Mouse (Mus musculus) liver, embryonic 13.5 days (tissue): ENCODE measurements around the gene Cyb5r3. TPM values are rescaled to one million over a fixed set of nuclear protein-coding genes. Genes with fewer than 3 reads are reported as not detected.
A peak's percentile ranks its signal among the peaks of the same experiment; 100 is the strongest.

ENCODE experiments used
- ATAC-seq: fragments of 200-750 bp; cut with Nextera tagmentation; 2 replicates; pipeline ENCODE4 v1.8.0; 2017; ENCODE audit warnings: low read depth, mild to moderate bottlenecking, moderate number of reproducible peaks, moderate library complexity
- DNase-seq: peaks from one replicate; pipeline ENCODE4 v3.0.0; 2022
- H3K27ac ChIP-seq: fragments of 300-500 bp; sonication (generic); 2 replicates; pipeline ENCODE4 v1.5.1; 2015; ENCODE audit warnings: moderate library complexity, mild to moderate bottlenecking, inconsistent platforms
- H3K27me3 ChIP-seq: fragments of 300-500 bp; sonication (generic); 2 replicates; pipeline ENCODE4 v1.6.1; 2015; ENCODE audit warnings: mild to moderate bottlenecking, inconsistent platforms
- H3K36me3 ChIP-seq: fragments of 300-500 bp; sonication (generic); 2 replicates; pipeline ENCODE4 v1.6.1; 2015; ENCODE audit warnings: mild to moderate bottlenecking, inconsistent platforms
- H3K4me1 ChIP-seq: fragments of 300-500 bp; sonication (generic); replicated peaks from 2 replicates; pipeline ENCODE4 v1.6.1; 2015; ENCODE audit warnings: inconsistent platforms
- H3K4me2 ChIP-seq: fragments of 300-500 bp; sonication (generic); 2 replicates; pipeline ENCODE4 v1.6.1; 2015; ENCODE audit warnings: inconsistent platforms, mild to moderate bottlenecking, moderate library complexity
- H3K4me3 ChIP-seq: fragments of 300-500 bp; sonication (generic); replicated peaks from 2 replicates; pipeline ENCODE4 v1.5.1; 2015; ENCODE audit warnings: mild to moderate bottlenecking, inconsistent platforms
- H3K9ac ChIP-seq: fragments of 300-500 bp; sonication (generic); 2 replicates; pipeline ENCODE4 v1.6.1; 2015; ENCODE audit warnings: mild to moderate bottlenecking, inconsistent platforms
- H3K9me3 ChIP-seq: fragments of 300-500 bp; sonication (generic); replicated peaks from 2 replicates; pipeline ENCODE4 v1.6.1; 2016; ENCODE audit warnings: inconsistent platforms
- WGBS: fragments of 180-500 bp; shearing (Covaris S2); methylation state at CpG from one replicate; pipeline ENCODE4 v1.1.7; 2015; ENCODE audit not compliant: insufficient replicate concordance; 5-methylcytosine and 5-hydroxymethylcytosine counted together
- polyA plus RNA-seq: library from polyadenylated mRNA; unstranded; fragments of >200 nt; fragmentation: Nextera tagmentation; extraction: Ambion mirVana; gene quantifications from 2 replicates; pipeline ENCODE4 v1.2.1, GENCODE M21; 2015

Gene Cyb5r3
- polyA plus RNA-seq, 1 experiment from 2014 or later: 110 TPM

DNA sequence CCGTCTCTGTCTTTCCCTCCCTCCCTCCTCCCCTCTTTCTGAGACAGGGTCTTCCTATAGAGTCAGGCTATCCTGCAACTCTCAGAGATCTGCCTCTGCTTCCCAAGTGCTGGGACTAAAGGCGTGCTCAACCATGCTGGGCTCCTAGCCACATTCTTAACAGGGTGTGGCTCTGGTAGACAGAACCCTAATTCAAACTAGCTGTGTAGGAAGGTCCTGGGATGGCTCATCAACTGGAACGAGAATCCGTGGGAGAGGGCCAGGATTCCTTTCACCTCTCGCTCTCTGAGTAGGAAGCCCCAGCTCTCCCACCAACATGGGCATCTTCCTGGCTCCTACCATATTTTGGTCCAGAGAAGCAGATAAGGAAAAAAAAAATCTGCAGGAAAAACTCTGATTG lies 10.0 kb upstream of the Cyb5r3 start:
- DNase-seq: no peak
- Histone ChIP-seq H3K9ac (peak overlapping the region; percentile 33; the same call in 1 of the 2 replicates), H3K36me3 (no peaks in the 10 kb centered on the region), H3K27ac (peak overlapping the region; percentile 24; the same call in 1 of the 2 replicates), H3K27me3 (no peaks in the 10 kb centered on the region), H3K9me3 (no peaks in the 10 kb centered on the region), H3K4me3 (no peak overlapping the region), H3K4me1 (peaks cover 18% of the 10 kb centered on the region), H3K4me2 (peak overlapping the region; percentile 7; the same call in 1 of the 2 replicates)
- 57% methylated on average over 5 of the region's 5 CpGs for WGBS
- no peak for ATAC-seq

DNA sequence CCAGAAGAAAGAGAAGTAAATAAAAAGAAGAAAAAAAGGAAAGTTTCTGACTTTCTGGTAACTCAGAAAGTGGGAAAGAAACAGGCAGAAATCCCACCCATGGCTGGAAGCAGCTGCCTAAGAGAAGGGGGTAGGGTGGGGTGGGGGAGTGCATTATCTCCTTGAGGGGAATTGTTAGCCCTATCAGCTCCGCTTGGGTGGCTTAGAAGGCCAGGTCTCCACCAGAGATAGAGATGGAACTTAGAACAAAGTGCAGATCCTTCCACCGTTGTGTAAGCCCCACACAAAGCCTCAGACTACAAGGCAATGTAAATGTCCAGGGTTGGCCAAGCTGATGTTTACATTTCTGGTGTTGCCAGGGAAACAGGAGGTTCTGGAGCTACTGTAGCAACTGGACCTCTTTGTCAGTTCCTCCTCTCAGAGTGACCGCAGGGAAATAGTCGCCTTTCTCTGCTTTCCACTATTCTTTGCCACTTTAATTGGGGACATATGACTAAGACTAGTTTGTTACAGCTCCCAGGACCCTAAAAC lies 9.5 kb upstream of the Cyb5r3 start:
- Histone ChIP-seq H3K27me3 (no peaks in the 10 kb centered on the region), H3K4me3 (no peak overlapping the region), H3K27ac (peak overlapping the region; percentile 24; the same call in 1 of the 2 replicates), H3K36me3 (no peaks in the 10 kb centered on the region), H3K9me3 (no peaks in the 10 kb centered on the region), H3K4me2 (peak overlapping the region; percentile 7; the same call in 1 of the 2 replicates), H3K9ac (peak overlapping the region; percentile 33; the same call in 1 of the 2 replicates), H3K4me1 (peaks cover 18% of the 10 kb centered on the region)
- 27% methylated on average over 4 of the region's 4 CpGs for WGBS
- ATAC-seq (peak; percentile 80), DNase-seq (no peak)

DNA sequence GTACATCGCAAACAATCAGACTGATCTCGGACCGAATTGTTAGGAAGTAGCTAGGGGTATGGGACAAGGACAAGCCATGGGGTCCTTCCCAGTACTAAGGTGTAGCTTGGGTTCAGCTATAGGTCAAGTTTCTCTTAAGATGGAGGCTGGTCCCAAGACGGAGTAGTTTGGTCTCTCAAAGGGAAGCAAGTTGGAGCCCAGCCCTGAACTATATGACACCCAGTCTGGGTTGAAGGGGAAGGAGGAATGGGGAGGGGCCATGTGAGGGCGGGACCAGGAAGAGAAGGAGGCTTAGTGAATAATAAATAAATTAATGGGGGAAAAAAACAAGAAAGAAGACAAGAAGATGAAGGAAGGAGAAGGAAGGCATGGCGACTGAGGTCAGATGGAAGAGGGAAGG lies 7.6 kb upstream of the Cyb5r3 start:
- ATAC-seq (no peak), DNase-seq (no peak)
- H3K27me3 ChIP-seq: no peaks in the 10 kb centered on the region
- no peaks in the 10 kb centered on the region; the same call in 1 of the 2 replicates for H3K36me3 ChIP-seq
- no peaks in the 10 kb centered on the region for H3K9me3 ChIP-seq
- peaks cover 23% of the 10 kb centered on the region for H3K4me1 ChIP-seq
- no peak overlapping the region for H3K27ac ChIP-seq
- H3K4me3 ChIP-seq: no peak overlapping the region
- WGBS: 75% methylated on average over 6 of the region's 6 CpGs
- no peak overlapping the region for H3K9ac ChIP-seq
- H3K4me2 ChIP-seq: no peak overlapping the region

DNA sequence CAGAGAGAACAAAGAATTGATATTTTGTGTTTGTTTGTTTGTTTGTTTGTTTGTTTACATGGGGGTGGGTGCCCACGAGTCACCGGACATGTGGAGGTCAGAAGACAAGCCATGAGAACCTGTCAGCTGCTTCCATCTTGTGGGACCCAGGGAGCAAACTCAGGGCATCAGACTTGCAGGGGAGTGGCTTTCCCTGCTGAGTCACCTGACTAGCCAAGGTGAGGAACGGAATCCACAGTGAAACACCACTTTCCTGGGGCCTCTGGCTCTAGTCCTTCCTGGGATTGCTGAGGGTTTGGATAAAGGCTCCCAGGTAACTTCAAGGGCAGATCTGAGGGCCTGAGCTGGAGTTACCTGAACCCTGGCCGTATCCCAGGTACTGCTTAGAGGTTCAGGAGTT lies 4.3 kb upstream of the Cyb5r3 start:
- no peak for DNase-seq
- H3K27ac ChIP-seq: no peak overlapping the region
- no peak overlapping the region for H3K4me2 ChIP-seq
- no peak for ATAC-seq
- H3K9ac ChIP-seq: no peak overlapping the region
- H3K4me1 ChIP-seq: peaks cover 31% of the 10 kb centered on the region
- H3K4me3 ChIP-seq: no peak overlapping the region
- no peaks in the 10 kb centered on the region for H3K27me3 ChIP-seq
- H3K9me3 ChIP-seq: no peaks in the 10 kb centered on the region
- peaks cover 6% of the 10 kb centered on the region; the same call in 1 of the 2 replicates for H3K36me3 ChIP-seq
- WGBS: 77% methylated on average over 4 of the region's 4 CpGs

DNA sequence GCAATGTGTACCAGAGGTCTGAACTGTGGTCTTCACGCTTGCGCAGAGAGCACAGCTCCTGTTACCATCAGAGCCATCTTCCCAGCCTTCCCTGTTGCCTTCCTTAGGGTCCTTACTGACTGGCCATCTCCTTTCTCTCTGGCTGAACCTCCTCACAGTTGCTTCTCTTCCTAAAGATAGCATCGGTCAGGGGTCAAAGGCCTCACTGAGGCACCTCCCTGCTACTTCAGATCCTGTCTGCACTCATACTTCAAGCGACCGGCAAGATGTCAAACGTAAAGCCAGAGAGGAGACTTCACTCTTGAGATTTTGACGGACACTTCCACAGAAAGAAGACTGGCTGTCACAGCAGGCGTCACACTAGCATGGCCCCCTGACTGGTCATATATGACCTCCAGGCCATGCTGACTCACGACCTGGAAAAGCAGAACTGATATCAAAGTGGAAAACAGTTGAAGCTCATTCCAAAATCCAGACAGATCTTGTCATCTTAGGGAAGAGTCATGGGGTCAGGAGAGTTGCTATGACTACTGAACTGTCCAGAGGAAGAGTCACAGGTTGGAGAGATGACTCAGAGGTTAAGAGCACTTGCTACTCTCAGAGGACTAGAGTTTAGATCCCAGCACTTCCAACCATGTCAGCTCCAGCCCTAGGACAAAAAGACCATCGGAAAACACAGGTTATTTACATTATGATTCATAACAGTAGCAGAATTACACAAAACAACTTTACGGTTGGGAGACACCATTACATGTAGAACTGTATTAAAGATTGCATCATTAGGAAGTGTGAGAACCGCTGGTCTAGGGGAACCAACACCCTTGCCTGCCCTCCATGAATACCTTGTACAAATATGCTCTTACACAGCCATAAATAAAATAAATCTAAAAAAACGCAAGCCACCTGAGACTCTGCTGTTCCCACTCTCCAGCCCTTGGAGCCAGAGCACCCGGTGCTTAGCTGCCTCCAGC lies 1.8 kb upstream of the Cyb5r3 start:
- no peaks in the 10 kb centered on the region for H3K9me3 ChIP-seq
- no peak overlapping the region for H3K9ac ChIP-seq
- 80% methylated on average over 14 of the region's 14 CpGs for WGBS
- H3K27ac ChIP-seq: no peak overlapping the region
- H3K36me3 ChIP-seq: peaks cover 6% of the 10 kb centered on the region; the same call in 1 of the 2 replicates
- peaks cover 49% of the 10 kb centered on the region for H3K4me1 ChIP-seq
- no peak overlapping the region for H3K4me3 ChIP-seq
- no peak overlapping the region for H3K4me2 ChIP-seq
- DNase-seq (no peak), ATAC-seq (no peak)
- H3K27me3 ChIP-seq: no peaks in the 10 kb centered on the region

DNA sequence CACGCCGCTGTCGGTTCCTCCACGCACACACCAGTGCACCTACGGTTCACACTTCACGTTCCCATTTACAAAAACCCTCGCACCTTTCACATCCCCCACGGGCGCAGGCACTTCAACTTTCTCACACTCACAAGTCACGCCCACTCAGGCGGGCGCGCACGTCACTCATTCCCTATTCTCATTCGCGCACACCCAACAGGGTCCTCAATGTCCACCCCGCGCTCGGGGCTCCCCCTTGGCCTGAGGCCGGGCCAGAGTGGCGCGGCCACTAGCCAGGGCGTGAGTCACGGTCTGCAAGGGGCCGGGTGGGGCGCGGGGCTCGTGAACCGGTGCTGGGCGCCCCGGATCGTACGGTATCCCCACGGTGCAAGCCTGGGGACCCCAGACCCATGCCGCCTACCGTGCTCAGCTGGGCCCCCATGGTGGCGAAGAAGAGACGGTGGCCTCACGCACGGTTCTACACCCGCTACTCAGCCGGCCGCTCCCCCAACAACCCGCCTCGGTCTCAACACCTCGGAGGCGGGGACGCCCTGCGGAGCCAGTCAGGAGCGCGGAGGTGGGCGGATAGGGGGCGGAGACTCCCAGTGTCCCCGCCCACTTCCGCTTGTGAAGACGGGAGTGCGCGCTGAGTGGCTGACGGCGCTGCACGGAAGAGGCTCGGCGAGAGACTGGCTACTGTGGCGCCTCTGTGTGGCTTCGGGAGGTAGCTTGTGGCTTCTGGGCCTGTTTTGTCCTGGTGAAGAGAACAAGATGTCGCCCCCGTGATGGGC lies 495 bp downstream of the Cyb5r3 start:
- Histone ChIP-seq H3K36me3 (peaks cover 25% of the 10 kb centered on the region), H3K27ac (peak overlapping the region; percentile 93), H3K4me2 (peak overlapping the region; percentile 94), H3K9me3 (no peaks in the 10 kb centered on the region), H3K4me3 (peak overlapping the region; percentile 100), H3K9ac (peak overlapping the region; percentile 98), H3K27me3 (no peaks in the 10 kb centered on the region), H3K4me1 (peaks cover 72% of the 10 kb centered on the region)
- WGBS: under 1% methylated on average over 67 of the region's 67 CpGs
- peak; percentile 81 for ATAC-seq
- peak; percentile 96 for DNase-seq

DNA sequence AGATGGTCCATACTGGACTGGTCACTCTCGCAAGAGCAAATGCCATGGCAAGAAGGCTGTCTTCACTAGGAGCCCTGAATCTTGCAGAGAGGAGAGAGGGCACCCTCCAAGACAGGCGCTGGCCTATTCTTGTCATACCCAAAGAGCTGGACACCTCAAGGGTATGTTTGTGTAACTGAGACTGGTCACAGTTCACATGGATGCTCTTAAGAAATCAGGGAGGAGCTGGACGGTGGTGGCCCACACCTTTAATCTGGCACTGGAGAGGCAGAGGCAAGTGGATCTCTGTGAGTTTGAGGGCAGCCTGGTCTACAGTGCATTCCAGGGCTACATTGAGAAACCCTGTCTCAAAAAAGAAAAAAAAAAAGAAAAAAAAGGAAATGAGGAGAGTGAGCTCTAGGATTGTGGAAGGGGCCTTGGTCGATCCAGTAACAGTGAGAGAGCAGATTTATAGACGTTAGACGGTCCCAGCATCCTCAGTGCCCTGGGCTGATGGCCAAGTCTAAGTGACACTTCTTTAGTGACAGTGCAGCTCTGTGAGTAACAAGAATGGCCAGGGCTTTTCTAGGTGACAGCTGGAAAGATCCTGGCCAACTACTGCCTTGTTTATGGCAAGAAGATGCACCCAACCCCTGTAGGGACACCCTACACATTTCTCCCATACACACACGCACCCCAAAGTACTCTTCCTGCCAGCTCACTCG lies 1.3 kb downstream of the Cyb5r3 start:
- peak overlapping the region; percentile 93 for H3K27ac ChIP-seq
- ATAC-seq (no peak), DNase-seq (no peak)
- H3K9me3 ChIP-seq: no peaks in the 10 kb centered on the region
- H3K4me3 ChIP-seq: peak overlapping the region; percentile 100
- peaks cover 33% of the 10 kb centered on the region for H3K36me3 ChIP-seq
- H3K4me2 ChIP-seq: peak overlapping the region; percentile 94
- no peaks in the 10 kb centered on the region for H3K27me3 ChIP-seq
- 38% methylated on average over 8 of the region's 8 CpGs for WGBS
- peak overlapping the region; percentile 98 for H3K9ac ChIP-seq
- peaks cover 78% of the 10 kb centered on the region for H3K4me1 ChIP-seq

DNA sequence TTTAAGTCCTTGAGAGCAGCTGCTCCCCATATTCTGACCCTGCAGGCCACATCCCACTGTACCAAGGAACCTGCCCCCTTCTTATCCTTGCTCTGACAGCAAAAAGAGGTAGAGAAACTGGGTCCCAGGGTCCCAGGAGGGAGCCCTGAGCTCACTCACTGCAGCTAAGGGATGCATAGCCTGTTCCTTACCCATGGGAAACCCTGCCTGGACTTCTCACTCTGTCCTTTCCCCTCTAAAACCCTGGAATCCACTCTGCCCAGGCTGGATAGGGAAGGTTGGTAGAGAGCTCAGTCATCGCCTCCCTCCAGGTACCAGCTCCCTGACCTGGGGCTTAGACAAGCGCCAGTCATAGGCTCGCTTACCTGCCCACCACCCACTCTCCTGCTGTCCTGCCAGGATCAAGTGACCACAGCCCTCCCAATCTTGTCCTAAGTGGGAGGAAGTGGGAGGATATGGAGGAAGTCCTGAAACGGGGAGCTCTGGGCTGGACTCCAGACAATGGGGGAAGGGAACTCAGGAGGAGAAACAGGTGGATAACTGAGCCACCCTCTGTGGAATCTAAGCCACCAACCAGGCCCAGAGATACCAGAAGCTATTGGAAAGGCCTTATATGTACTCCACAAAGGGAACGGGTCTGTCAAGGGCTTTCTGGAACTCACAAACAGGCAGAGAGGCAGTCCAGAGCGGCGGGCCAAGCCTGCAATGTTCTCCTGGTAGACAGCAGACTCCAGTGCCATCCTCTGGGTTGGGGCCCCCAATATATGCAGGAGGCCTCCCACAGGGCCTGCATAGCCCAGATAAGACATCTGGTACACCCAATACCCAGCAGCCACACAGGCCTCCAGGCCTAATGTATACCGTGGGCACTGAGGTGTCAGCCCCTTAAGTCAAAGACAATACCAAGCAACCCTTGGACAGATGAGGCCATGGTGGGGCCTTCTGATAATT lies 2.3 kb downstream of the Cyb5r3 start:
- H3K27me3 ChIP-seq: no peaks in the 10 kb centered on the region
- peak overlapping the region; percentile 93 for H3K27ac ChIP-seq
- H3K36me3 ChIP-seq: peaks cover 42% of the 10 kb centered on the region
- peak overlapping the region; percentile 98 for H3K9ac ChIP-seq
- H3K4me3 ChIP-seq: peak overlapping the region; percentile 100
- peaks cover 85% of the 10 kb centered on the region for H3K4me1 ChIP-seq
- peak overlapping the region; percentile 94 for H3K4me2 ChIP-seq
- no peaks in the 10 kb centered on the region for H3K9me3 ChIP-seq
- WGBS: 29% methylated on average over 8 of the region's 8 CpGs
- DNase-seq: peak; percentile 87
- peak; percentile 89 for ATAC-seq

DNA sequence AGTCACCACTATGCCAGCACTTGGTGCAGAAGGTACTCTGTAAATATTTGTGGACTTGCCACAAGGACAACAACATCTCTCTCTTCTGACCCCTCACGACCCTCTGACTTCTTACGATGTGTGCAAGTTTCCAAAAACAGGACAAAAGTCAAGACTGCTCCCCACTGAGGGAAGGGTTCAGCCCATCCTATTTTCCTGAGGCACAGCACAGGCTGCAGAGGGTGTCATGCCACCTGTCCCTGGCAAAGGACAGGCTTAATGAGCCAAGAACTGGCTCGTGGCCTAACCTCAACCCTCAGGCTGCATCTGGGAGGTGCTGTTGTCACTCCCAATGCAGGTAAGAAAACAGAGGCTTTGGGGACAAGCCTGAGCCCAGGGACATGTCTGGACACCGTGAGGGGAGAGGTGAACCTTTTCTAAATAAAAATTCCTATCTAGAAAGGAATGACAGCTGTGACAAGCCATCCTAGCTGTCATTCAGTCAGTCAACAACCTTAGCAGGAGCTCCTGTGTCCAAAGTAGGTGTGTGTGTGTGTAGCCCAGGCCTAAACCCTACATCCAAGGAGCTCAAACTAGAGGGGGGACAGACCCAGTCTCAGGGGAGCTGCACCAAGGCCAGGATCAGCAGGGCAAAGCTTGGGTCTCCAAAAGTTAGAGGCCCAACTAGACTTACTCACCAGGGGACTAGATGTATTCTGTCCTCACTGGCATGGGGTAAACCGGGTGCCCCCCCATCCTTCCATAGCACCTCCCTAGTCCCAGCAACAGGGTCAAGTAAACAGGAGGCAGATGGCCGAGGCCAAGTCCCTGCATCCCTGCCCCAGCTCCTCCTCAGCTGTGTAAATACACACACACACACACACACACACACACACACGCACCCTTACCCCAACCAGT lies 3.3 kb downstream of the Cyb5r3 start:
- no peak for ATAC-seq
- H3K9me3 ChIP-seq: no peaks in the 10 kb centered on the region
- no peak for DNase-seq
- peaks cover 88% of the 10 kb centered on the region for H3K4me1 ChIP-seq
- whole genome bisulfite sequencing: 58% methylated on average over 7 of the region's 7 CpGs
- H3K4me3 ChIP-seq: peak overlapping the region; percentile 100
- no peaks in the 10 kb centered on the region for H3K27me3 ChIP-seq
- peaks cover 41% of the 10 kb centered on the region for H3K36me3 ChIP-seq
- H3K27ac ChIP-seq: peak overlapping the region; percentile 93
- peak overlapping the region; percentile 94 for H3K4me2 ChIP-seq
- H3K9ac ChIP-seq: peak overlapping the region; percentile 98
